Mouse (Mus musculus): Measurements from ENCODE around the gene Arl6.

Arl6 gene

GRCm38 (mm10) chr16:59588351-59589025 is 50.7 kb downstream of the Arl6 start:
- DNase-seq (ENCODE audit: extremely low read depth, insufficient read length, low spot score) = no peak

- DNase-seq (ENCODE audit: extremely low read depth, insufficient read length, low spot score) = no peak
Measured at GRCm38 (mm10) chr16:59587816-59588215, 51.4 kb downstream of the Arl6 start.

DNA sequence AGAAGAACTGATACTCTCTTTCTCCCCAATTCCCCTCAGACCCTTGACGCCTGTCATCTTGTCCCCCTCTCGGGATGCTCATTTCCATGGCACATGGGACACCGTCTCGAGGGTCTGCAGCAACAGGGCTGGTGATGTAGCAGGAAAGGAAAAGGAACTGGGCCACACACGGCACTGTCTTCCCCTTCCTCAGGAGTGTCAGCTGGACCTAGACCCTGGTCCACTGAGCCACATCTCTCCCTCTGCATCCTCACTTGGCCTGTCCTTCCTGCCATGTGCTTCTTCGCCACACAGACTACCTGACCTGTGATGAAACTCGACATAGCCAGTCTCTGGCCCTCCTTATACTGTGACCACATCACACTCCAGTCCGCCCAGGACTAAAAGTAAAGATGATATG is 52.3 kb downstream of the Arl6 start:
- no peak for DNase-seq (ENCODE audit: extremely low read depth, insufficient read length, low spot score)

DNA sequence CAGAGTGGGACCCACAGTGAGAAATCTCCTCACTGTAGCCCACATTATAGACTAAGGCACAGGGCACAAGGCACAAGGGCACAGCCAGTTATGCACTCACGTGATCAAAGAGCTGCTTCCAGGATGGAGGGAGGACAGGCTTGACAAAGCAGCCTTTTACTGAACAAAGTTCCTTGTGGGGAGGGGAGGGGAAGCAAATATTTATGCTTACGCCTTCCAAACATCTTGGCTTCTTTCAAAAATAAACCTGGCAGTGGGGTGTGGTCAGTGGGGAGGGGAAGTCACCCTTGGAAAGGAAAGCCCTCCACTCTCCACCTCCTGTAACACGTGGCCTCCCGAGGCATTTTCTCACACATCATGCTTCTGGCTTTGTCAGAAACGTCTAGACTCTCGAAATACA is 52.9 kb downstream of the Arl6 start:
- DNase-seq (ENCODE audit: extremely low read depth, insufficient read length, low spot score) = no peak

DNA sequence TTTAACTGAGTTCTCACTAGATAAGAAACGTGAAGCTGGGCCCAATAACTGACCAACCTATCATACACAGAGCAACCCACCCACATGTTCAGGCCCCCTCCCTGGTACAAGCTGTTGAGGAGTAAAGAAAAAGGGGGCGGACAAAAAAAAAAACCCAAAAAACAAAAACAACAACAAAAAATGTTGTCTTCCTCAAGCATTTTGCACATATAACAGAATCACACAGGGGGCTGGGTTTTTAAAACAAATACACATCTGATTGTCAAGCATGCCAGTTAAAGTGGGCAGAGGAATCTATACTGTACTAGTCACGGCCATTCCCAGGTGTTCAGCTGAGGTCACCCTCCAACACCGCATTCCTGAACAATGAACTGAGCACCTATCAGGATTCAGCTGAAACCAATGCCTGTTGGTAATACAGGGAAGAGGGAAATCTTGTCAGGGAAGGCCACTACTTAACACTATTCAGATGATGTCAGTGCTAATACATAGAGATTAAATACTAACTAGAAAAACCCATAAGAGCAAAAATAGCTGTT is 53.4 kb downstream of the Arl6 start:
- DNase-seq (ENCODE audit: extremely low read depth, insufficient read length, low spot score) = no peak

DNA sequence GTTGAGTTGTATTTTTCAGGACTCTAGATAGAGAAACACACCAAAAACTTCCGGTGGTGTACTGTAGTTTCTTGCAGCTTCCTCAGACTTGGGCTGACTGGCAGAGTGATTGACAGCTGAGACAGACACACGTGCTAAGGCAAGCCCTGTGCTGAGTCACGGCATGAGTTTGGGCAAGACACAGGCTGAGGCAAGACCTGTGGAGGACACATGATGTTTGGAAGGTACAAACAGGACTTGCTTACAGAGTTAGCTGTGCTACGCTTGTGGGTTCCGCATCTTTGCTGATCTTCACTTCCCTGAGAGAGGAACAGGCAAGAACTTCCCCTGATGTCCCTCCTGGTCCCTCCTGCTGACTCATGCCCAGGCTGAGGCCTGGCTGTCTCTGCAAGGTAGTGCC is 55.7 kb downstream of the Arl6 start:
- peak; percentile 66 for DNase-seq (ENCODE audit: extremely low read depth, insufficient read length, low spot score)

- DNase-seq (ENCODE audit: extremely low read depth, insufficient read length, low spot score) = no peak
Measured at GRCm38 (mm10) chr16:59579237-59579636, 60.0 kb downstream of the Arl6 start.

DNA sequence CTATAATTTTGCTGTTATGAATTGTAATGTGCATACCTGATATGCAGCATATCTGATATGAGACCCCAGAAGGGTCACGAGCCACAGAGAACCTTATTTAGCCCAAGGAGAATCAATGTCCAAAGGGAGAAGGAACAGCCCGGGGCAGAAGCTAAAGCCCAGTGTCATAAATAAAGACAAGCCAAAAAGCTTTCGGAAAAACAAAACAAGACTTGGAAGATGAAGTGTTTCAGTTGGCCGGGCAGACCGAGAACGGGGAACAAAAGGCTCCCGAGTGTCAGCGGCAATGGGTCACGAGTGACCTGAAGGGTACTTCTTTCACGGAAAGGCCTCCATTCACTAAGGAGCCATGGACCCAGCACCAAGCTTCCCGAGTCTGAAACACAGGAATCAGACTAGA is 65.2 kb downstream of the Arl6 start:
- DNase-seq (ENCODE audit: extremely low read depth, insufficient read length, low spot score) = no peak

- no peak for DNase-seq (ENCODE audit: extremely low read depth, insufficient read length, low spot score)
Measured at GRCm38 (mm10) chr16:59572685-59573084, 66.5 kb downstream of the Arl6 start.

DNA sequence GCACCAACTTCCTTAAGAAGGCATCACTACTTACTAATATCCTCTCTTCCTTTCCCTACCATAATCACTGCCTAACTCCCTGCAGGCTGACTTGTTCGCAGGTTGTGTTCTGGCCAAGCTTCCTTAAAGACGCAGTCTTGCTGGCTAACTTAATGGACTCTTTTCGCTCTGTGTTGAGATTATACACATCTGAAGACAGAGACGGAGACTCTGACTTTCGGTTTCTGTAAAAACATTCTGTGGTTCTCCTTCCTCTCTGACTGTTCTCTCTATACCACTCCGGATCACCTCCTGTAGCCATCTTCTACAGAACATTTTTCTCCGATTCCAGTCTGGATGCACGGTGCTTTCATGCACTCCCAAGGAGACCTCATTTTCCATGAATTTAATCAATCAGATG is 68.4 kb downstream of the Arl6 start:
- DNase-seq (ENCODE audit: extremely low read depth, insufficient read length, low spot score) = no peak

DNA sequence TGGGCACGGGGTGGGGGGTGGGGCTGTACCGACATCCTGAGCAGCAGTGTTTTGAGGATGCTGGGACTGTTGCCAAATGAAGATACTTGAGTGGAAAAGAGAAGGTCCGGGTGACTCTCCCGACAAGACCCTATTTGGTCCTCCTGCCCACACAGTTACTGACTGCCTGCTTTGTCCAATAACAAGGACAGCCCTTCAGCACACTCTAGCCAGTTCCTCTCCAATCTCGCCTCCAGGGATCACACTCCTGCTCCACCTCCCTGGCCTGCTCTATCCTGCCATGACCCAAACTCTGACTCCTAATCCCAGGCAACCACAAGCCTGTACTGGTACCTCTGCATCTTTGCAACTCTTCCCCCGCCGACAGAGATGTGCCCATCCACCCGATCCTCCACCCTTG is 69.4 kb downstream of the Arl6 start:
- no peak for DNase-seq (ENCODE audit: extremely low read depth, insufficient read length, low spot score)

- DNase-seq (ENCODE audit: extremely low read depth, insufficient read length, low spot score) = no peak
Measured at GRCm38 (mm10) chr16:59567721-59568381, 71.3 kb downstream of the Arl6 start.

DNA sequence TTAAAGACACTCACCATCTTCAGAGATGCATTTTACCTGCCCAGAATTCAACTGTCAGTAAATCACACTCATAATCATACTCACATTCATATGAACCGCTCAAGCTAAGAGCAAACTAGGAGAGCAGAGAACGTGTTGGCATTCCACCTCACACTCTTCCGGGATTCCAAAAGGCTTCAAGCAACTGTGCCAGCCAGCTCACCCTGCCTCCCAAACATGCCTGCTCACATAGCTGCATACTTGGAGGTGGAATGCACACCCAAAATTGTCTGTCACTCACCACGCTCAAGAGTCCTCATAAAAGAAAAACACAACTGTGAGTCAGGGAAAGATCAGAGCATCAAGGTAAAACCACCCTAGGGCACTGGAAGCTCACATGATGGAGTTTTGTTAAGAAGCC is 72.8 kb downstream of the Arl6 start:
- no peak for DNase-seq (ENCODE audit: extremely low read depth, insufficient read length, low spot score)

GRCm38 (mm10) chr16:59565631-59566030 is 73.6 kb downstream of the Arl6 start:
- no peak for DNase-seq (ENCODE audit: extremely low read depth, insufficient read length, low spot score)

- DNase-seq (ENCODE audit: extremely low read depth, insufficient read length, low spot score) = no peak
Measured at GRCm38 (mm10) chr16:59564025-59564424, 75.2 kb downstream of the Arl6 start.

Measured in 3134 (cell line).